Mouse (Mus musculus) layer of hippocampus, postnatal 36 days (tissue): Measurements from ENCODE around the gene Rbm8a2. TPM values are rescaled to one million over a fixed set of nuclear protein-coding genes. Genes with fewer than 3 reads are reported as not detected.
A peak's percentile ranks its signal among the peaks of the same experiment; 100 is the strongest.
"Not testable (repeated sequence)": the region's sequence is repeated elsewhere in the genome, so short reads cannot be mapped to it uniquely, and the experiment has no call there.

Experiments used
- DNase-seq, 2 experiments: peaks; one replicate each; pipeline ENCODE4 v3.0.0; 2022
- total RNA-seq, 2 experiments: library from RNA; stranded (reverse); gene quantifications; 2 replicates each; pipeline ENCODE4 v1.2.3; 2021

Rbm8a2 gene
- not detected for total RNA-seq

- DNase-seq: not testable (repeated sequence)
Measured at GRCm38 (mm10) chr1:175979014-175979413, at the start of gene Rbm8a2. Gene Rbm8a2, minus strand, starts transcription at chr1:175979114.

- DNase-seq: no peak
Measured at GRCm38 (mm10) chr1:176028397-176028796, 49.5 kb upstream of the Rbm8a2 start.

GRCm38 (mm10) chr1:176024501-176024900 is 45.6 kb upstream of the Rbm8a2 start:
- DNase-seq: no peak

GRCm38 (mm10) chr1:176018523-176018922 is 39.6 kb upstream of the Rbm8a2 start:
- no peak for DNase-seq

- no peak for DNase-seq
Measured at GRCm38 (mm10) chr1:176016076-176016475, 37.2 kb upstream of the Rbm8a2 start.

- no peak for DNase-seq
Measured at GRCm38 (mm10) chr1:176013497-176014268, 34.8 kb upstream of the Rbm8a2 start.

- no peak for DNase-seq
Measured at GRCm38 (mm10) chr1:176011535-176011934, 32.6 kb upstream of the Rbm8a2 start.

GRCm38 (mm10) chr1:176011072-176011471 is 32.2 kb upstream of the Rbm8a2 start:
- DNase-seq: no peak

GRCm38 (mm10) chr1:176008411-176008810 is 29.5 kb upstream of the Rbm8a2 start:
- no peak for DNase-seq

GRCm38 (mm10) chr1:176000599-176000998 is 21.7 kb upstream of the Rbm8a2 start:
- no peak for DNase-seq

- no peak for DNase-seq
Measured at GRCm38 (mm10) chr1:175997076-175997651, 18.2 kb upstream of the Rbm8a2 start.

- no peak for DNase-seq
Measured at GRCm38 (mm10) chr1:175988912-175989311, 10.0 kb upstream of the Rbm8a2 start.

- DNase-seq: no peak
Measured at GRCm38 (mm10) chr1:175988448-175988847, 9.5 kb upstream of the Rbm8a2 start.

GRCm38 (mm10) chr1:175970710-175971109 is 8.2 kb downstream of the Rbm8a2 start:
- no peak for DNase-seq

GRCm38 (mm10) chr1:175967004-175967745 is 11.7 kb downstream of the Rbm8a2 start:
- peak in 1 of 2 experiments; percentile 3 for DNase-seq

GRCm38 (mm10) chr1:175961786-175962185 is 17.1 kb downstream of the Rbm8a2 start:
- no peak for DNase-seq

- no peak for DNase-seq
Measured at GRCm38 (mm10) chr1:175950851-175951250, 28.1 kb downstream of the Rbm8a2 start.

GRCm38 (mm10) chr1:175950421-175950820 is 28.5 kb downstream of the Rbm8a2 start:
- DNase-seq: no peak

GRCm38 (mm10) chr1:175946718-175947315 is 32.1 kb downstream of the Rbm8a2 start:
- DNase-seq: no peak

- no peak for DNase-seq
Measured at GRCm38 (mm10) chr1:175943168-175943567, 35.7 kb downstream of the Rbm8a2 start.

- no peak for DNase-seq
Measured at GRCm38 (mm10) chr1:175938731-175939130, 40.2 kb downstream of the Rbm8a2 start.

- DNase-seq: peak; percentile 32 to 53
Measured at GRCm38 (mm10) chr1:175936282-175936737, 42.6 kb downstream of the Rbm8a2 start.

GRCm38 (mm10) chr1:175931391-175931790 is 47.5 kb downstream of the Rbm8a2 start:
- DNase-seq: no peak
